Mouse (Mus musculus) heart, postnatal 0 days (tissue): Measurements from ENCODE around the gene Il18rap. TPM values are rescaled to one million over a fixed set of nuclear protein-coding genes. Genes with fewer than 3 reads are reported as not detected.
A peak's percentile ranks its signal among the peaks of the same experiment; 100 is the strongest.
"Not testable (repeated sequence)": the region's sequence is repeated elsewhere in the genome, so short reads cannot be mapped to it uniquely, and the experiment has no call there.

Source experiments
- ATAC-seq: fragments of 200-750 bp; cut with Nextera tagmentation; 2 replicates; pipeline ENCODE4 v1.8.0; 2017; ENCODE audit warnings: low read depth, moderate number of reproducible peaks, moderate library complexity; ENCODE audit not compliant: insufficient read depth
- DNase-seq: peaks from one replicate; pipeline ENCODE4 v3.0.0-alpha.2; 2016; ENCODE audit warnings: low spot score
- H3K27ac ChIP-seq: fragments of 300-500 bp; sonication (generic); 2 replicates; pipeline ENCODE4 v1.5.1; 2014; ENCODE audit warnings: low read depth, mild to moderate bottlenecking
- H3K27me3 ChIP-seq: fragments of 300-500 bp; sonication (generic); 2 replicates; pipeline ENCODE4 v1.6.1; 2014; ENCODE audit warnings: low read length, mixed read lengths; ENCODE audit not compliant: control insufficient read depth, insufficient read depth
- H3K36me3 ChIP-seq: fragments of 300-500 bp; sonication (generic); replicated peaks from 2 replicates; pipeline ENCODE4 v1.6.1; 2014; ENCODE audit warnings: low read length, mixed read lengths; ENCODE audit not compliant: control insufficient read depth, insufficient read depth
- H3K4me1 ChIP-seq: fragments of 300-500 bp; sonication (generic); 2 replicates; pipeline ENCODE4 v1.6.1; 2014; ENCODE audit warnings: antibody characterized with exemption; ENCODE audit not compliant: control insufficient read depth, insufficient read depth
- H3K4me2 ChIP-seq: fragments of 300-500 bp; sonication (generic); 2 replicates; pipeline ENCODE4 v1.6.1; 2014; ENCODE audit warnings: low read depth, mild to moderate bottlenecking, low read length, moderate library complexity
- H3K4me3 ChIP-seq: fragments of 300-500 bp; sonication (generic); 2 replicates; pipeline ENCODE4 v1.5.1; 2014; ENCODE audit warnings: low read depth, low read length
- H3K9ac ChIP-seq: fragments of 300-500 bp; sonication (generic); replicated peaks from 2 replicates; pipeline ENCODE4 v1.6.1; 2014; ENCODE audit warnings: low read depth, low read length, mixed read lengths
- H3K9me3 ChIP-seq: fragments of 300-500 bp; sonication (generic); replicated peaks from 2 replicates; pipeline ENCODE4 v1.6.1; 2016; ENCODE audit warnings: low read length; ENCODE audit not compliant: control insufficient read depth
- CTCF ChIP-seq: IDR thresholded peaks from 2 replicates; pipeline ENCODE4 v1.5.1; 2016; ENCODE audit warnings: antibody characterized with exemption, control low read depth, low read depth
- EP300 ChIP-seq: IDR thresholded peaks from 2 replicates; pipeline ENCODE4 v1.6.1; 2016; ENCODE audit warnings: antibody characterized with exemption, low read depth
- WGBS: fragments of 180-500 bp; shearing (Covaris S2); extraction: QIAGEN DNeasy Blood & Tissue Kit; methylation state at CpG from one replicate; pipeline ENCODE4 v1.1.7; 2014; 5-methylcytosine and 5-hydroxymethylcytosine counted together
- polyA plus RNA-seq: library from polyadenylated mRNA; unstranded; fragments of >200 nt; fragmentation: Nextera tagmentation; extraction: Ambion mirVana; gene quantifications from 2 replicates; pipeline ENCODE4 v1.2.1, GENCODE M21; 2015
- total RNA-seq: library from RNA; depleted of rRNA; stranded (reverse); fragments of >200 nt; gene quantifications from 2 replicates; pipeline ENCODE4 v1.2.3, GENCODE M21; 2014; ENCODE audit warnings: low replicate concordance; rRNA removed

The Il18rap gene
- total and polyA plus RNA-seq, 2 experiments from 2014 or later, result 0.07 TPM; not detected in 1

DNA sequence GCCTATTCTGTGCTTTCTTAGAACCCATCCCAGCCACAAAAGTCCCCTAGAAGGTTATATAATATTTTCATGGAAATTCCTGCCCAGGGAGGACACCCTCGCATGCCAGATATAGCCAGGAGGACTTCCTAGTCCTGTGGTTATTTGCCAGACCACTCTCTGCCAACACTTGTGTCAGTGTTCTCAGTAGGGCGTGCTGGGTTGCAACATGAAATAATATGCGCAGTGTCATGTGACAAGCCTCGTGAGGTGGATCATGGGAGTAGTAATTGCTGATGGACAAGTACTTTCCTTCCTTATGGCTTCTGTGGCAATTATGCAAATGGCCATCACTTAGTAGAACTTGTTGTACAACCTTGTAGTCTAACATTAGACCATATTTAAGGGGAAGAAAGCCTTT lies 75.8 kb downstream of the Il18rap start:
- WGBS, result 76% methylated on average over 4 of the region's 4 CpGs
- H3K9ac ChIP-seq, result no peak overlapping the region
- no peak for ATAC-seq

DNA sequence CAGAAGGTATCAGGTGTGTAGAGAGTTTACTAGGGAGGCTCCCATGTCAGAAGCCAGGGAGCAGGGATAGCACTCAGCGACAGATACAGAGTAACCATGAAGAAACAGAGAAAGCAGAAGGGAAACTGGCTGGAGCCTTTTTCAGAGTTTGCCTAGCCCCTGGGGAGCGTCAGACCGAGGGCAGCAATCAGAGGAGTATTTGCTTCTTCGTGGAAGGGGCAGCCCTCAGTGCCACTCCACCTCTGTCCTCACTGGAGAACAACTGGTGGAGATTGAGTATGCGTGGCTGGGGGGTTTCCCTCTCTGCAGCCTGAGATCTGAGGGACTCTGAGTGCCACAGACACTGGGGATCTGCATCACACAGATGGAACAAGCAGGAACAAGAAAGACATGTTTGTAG lies 82.7 kb downstream of the Il18rap start:
- WGBS, result 44% methylated on average over 5 of the region's 5 CpGs
- Histone ChIP-seq H3K27ac (no peak overlapping the region), H3K36me3 (no peaks in the 10 kb centered on the region), H3K4me3 (no peak overlapping the region), H3K9ac (no peak overlapping the region), H3K27me3 (no peaks in the 10 kb centered on the region), H3K9me3 (no peaks in the 10 kb centered on the region), H3K4me2 (no peak overlapping the region), H3K4me1 (no peaks in the 10 kb centered on the region)
- no peak for TF ChIP-seq EP300
- TF ChIP-seq CTCF, result no peak
- DNase-seq, result no peak
- ATAC-seq, result no peak

More for the DNA sequence above, 75.8 kb downstream of the Il18rap start:
- no peak for TF ChIP-seq CTCF
- TF ChIP-seq EP300, result no peak
- Histone ChIP-seq H3K9me3 (no peaks in the 10 kb centered on the region), H3K4me1 (no peaks in the 10 kb centered on the region; the same call in 1 of the 2 replicates), H3K36me3 (no peaks in the 10 kb centered on the region), H3K4me2 (no peak overlapping the region), H3K27me3 (no peaks in the 10 kb centered on the region), H3K4me3 (no peak overlapping the region), H3K27ac (no peak overlapping the region)
- DNase-seq, result no peak

DNA sequence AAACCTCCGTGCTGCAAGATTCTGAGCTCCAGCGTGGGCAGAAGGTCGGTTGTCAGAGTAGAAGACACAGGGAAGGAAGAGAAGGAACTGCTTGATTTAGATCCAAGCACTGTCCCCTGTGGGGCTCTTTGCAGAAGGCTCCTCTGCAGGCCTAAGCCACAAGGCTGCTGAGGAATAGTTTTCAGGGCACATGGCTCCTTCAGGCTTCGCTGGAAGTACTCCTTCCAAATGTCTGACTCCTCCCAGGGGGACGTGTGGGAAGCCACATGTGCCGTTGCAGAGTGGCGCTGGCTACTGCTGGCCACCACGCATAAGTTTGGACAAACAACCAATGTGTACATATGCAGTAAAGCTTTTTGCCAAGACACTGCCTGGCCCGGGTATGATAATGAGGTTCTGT lies 84.5 kb downstream of the Il18rap start:
- H3K27ac ChIP-seq, result not testable (repeated sequence)

DNA sequence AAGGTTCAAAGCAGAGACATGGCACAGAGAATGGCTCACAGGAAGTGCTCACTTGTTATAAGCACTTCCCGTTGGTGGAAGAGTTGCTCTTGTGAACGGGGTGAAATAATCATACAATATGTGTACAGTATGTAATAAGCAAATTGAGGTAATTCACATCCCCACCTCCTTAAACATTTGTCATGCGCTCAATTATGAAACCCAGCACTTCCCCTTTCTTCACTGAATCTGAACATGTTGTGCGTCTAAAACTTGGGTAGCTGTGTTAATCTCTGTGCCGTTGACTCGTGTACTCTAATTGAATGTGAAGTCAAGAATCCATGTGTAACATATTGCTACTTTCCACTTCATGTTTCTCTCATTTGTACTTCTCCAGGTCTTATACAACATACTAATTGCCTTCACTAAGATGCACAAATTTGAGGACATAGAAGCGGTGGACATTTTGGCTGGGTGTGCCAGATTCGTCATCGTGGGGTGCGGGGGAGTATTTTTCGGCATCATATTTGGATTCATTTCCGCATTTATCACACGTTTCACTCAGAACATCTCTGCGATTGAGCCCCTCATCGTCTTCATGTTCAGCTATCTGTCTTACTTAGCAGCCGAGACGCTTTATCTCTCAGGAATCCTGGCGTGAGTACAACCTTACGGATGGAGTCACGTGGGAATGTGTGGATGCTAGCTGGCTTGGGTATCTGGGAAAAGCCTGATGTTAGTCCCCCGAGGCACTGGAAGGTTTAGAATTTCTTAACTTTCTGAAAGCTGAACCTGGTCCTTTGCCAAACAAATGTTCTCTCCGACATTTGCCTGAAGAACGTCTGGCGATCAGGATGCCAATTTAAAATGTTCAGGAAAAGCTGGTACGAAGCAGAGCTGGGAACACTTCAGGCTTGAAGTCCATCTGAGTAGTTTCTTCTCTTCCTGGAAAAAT lies 85.5 kb downstream of the Il18rap start:
- Histone ChIP-seq H3K27me3 (no peaks in the 10 kb centered on the region), H3K9ac (no peak overlapping the region), H3K4me2 (0 out of 2 replicates have a peak overlapping the region, but pooled peaks have one; percentile 14), H3K36me3 (no peaks in the 10 kb centered on the region), H3K4me3 (no peak overlapping the region), H3K4me1 (no peaks in the 10 kb centered on the region), H3K27ac (no peak overlapping the region), H3K9me3 (no peaks in the 10 kb centered on the region)
- TF ChIP-seq EP300 (no peak), CTCF (no peak)
- DNase-seq, result peak; percentile 8
- ATAC-seq, result no peak
- WGBS, result 60% methylated on average over 25 of the region's 25 CpGs

More for the DNA sequence above, 84.5 kb downstream of the Il18rap start:
- ATAC-seq, H3K4me1 ChIP-seq, H3K4me2 ChIP-seq, H3K27me3 ChIP-seq, H3K9me3 ChIP-seq, DNase-seq, H3K36me3 ChIP-seq, H3K9ac ChIP-seq, H3K4me3 ChIP-seq: not testable (repeated sequence)
- WGBS, result 75% methylated on average over 9 of the region's 9 CpGs

Other genes starting within 250 kb of the Il18rap start
- 2.5 and 9.4 TPM in 2 replicates for gene Il1rl2, start 190.8 kb upstream of the Il18rap start, total RNA-seq
- 2.3 and 2.5 TPM in 2 replicates for gene Il1rl2, start 190.8 kb upstream of the Il18rap start, polyA plus RNA-seq
- 0.15 and 1.6 TPM in 2 replicates for gene Il1rl1, start 85.8 kb upstream of the Il18rap start, total RNA-seq
- 0.29 TPM in 2 replicates for gene Il1rl1, start 85.8 kb upstream of the Il18rap start, polyA plus RNA-seq
- gene Il18r1, start 49.8 kb upstream of the Il18rap start, total RNA-seq, result 0.39 and 0.46 TPM in 2 replicates
- 0.62 and 0.97 TPM in 2 replicates for gene Il18r1, start 49.8 kb upstream of the Il18rap start, polyA plus RNA-seq
- not detected in 2 replicates for gene Slc9a4, start 64.7 kb downstream of the Il18rap start, total RNA-seq
- gene Slc9a4, start 64.7 kb downstream of the Il18rap start, polyA plus RNA-seq, result not detected in 2 replicates
- 0.35 and 4.6 TPM in 2 replicates for gene Slc9a2, start 165.2 kb downstream of the Il18rap start, total RNA-seq
- 0.64 and 0.67 TPM in 2 replicates for gene Slc9a2, start 165.2 kb downstream of the Il18rap start, polyA plus RNA-seq